Mouse (Mus musculus) spleen, adult 18-20 months (tissue): ENCODE measurements at regions not wholly inside any gene's neighbourhood (a gene's known extent, or its start where the extent isn't known, plus 50 kb on each side); places are given as distances from the start of the nearest gene placed in this dataset.

Experiments used
- DNase-seq, 2 experiments: peaks; one replicate each; pipeline ENCODE4 v3.0.0; 2022; ENCODE audit warnings: mixed read lengths in 2 of 2

DNA sequence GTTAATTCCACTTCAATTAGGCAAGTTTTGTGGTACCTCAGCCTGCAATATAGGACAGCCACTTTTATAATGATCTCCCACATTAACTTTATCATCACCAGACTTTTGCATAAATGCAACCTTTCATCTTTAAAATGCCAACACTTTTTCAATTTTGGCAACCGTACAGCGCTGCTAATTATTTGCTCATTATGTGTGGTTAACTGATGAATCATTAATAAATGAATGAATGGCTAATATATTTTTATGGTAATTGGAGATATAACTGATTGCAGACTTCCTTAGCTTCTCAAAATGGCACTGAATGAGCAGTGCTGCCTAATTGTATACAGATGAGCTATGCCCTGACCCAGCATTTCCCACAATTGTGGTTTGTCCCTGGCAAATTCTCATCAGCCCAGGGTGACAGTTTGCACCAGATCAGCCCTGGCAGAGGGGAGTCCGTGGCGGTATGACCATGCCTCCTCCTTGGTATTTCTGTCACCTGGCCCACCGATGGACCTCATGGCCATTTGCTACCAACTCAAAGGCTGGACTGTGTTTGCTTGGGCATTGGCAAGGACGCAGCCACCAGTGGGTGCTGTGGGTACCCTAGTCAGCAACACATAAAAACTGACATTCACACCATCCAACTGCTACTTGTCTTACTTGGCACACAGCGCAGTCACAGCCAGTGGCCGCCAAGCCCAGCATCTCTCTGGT, 173.7 kb upstream of the Lmo4 start:
- no peak for DNase-seq

DNA sequence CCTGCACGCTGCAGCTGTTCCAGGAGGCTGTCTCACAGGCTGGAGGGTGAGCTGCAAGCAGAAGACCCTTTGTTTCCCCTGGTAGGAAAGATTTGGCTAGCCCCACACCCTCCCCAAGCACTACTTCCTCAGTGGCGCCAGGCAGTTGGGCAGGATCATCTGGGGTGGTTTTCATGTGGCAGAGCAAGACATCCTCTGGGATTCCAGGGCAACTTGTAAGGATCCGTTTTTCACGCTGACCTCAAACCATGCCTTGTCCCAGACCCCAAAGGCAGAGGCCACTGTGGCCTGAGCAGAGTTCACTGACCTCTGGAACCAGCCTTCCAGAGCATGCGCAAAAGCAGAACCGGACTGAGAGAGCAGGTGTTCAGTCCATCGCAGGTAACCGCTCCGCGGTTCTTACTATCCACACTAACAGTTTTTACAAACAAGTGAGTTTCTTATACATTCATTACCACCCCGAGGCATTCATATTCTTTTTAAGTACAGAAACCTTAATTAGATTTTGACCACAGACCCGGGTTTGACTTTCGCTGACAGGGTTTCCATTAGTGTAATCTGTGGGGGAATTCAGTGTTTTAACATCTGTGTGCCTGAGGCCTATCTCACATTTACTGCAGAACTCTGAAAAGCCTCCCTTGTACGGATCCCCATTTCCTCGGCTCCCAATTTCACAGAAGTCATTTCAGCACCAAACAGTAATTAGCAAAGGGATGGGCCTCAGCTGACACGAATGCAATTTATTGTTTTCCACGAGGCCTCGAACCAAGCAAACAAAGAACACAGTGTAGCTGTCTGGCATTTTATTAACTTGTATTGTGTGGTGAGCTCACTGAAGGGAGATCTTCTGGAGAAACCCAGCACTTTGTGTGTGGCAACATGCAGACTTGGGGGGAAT, 172.9 kb upstream of the Lmo4 start:
- DNase-seq: no peak

DNA sequence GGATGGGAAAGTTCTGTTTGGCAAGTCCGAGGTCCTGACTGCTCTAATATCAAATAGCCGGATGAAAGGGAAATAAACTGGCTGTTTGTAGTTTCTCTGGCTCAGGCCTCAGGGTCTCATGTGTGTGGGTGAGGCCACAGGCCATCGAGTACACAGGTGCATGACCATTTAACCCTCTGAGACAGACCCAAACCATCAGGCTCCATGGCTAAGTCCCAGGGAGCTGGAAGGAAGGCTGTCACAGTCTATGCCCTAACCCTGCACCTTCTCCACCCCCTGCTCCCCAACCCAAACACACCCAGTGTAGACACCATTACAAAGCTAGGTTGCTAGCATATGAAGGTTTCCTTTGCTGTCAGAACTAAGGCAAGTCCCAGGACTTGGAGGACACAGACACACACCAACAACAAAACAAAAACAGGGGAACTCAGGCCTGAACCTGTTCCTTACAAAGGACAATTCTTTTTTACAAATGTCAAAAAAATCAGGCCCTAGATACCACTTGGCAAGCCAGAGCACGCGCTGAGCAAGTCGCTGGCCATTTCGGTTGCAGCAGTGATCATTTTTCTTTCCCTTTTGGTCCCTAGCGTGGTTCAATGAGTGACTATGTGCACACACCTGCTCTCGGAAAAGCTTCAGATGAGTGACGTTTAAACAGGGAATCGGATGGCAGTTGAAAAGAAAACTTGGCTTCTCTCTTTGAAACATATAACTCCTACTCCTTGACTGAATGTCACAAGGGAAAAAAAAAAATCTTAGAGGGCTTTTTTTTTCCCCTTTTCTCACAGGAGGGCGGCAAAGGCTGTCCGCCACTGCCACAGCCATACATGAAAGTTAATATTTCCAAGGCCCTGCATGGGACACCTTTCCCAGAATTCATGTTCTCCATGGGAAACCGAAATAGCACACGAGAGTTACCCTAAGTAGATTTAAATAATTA, 171.7 kb upstream of the Lmo4 start:
- no peak for DNase-seq

DNA sequence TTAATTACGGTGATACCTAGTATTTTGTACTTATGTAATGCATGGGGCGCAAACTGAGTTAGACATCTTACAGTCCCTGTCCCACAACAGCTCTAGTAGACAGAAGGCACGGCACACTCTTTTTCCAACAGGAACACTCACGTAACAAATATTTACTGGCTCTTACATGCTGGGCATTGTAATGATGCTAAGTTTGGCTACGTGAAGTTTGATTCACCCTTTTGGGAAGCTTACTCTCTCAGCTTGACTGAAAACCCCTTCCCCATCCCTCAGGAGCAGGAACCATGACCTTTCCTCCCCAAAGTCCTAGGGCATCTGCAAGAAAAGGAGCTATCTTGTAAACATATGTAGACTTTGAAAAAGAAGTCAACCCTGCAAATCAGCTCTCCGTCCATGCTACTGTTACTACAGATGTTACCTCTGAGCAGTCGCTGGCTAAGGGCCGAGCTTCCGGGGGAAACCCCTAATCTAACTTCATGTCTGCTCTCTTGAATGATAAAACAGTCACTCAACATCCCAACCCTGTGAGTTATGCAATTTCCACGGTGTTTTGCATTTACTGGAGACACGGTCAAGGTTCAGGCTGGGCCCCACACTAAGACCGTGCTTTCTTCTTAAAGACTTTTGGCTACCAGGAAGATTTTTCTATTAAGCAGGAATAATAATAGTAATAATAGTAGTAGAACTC, 170.8 kb upstream of the Lmo4 start:
- DNase-seq: no peak

DNA sequence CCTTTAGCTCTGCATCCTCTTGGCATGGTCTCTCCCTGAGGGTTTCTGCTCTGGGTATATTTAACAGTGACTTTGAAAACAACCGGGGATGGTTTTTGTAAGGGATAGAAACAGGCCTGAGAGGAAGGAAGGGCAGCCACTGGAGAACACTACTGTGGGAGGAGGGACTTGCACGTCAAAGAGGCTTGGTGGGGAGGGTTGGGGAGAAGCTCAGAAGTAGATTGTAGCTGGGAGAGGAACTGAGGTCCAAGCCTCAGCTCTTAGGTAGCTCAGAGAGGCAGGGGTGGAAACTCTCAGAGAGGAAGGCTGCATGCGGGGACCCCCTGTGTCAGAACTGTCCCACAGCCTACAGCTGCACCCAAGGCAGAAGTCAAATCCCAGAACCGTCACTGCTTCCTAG, 163.3 kb upstream of the Lmo4 start:
- DNase-seq: no peak

DNA sequence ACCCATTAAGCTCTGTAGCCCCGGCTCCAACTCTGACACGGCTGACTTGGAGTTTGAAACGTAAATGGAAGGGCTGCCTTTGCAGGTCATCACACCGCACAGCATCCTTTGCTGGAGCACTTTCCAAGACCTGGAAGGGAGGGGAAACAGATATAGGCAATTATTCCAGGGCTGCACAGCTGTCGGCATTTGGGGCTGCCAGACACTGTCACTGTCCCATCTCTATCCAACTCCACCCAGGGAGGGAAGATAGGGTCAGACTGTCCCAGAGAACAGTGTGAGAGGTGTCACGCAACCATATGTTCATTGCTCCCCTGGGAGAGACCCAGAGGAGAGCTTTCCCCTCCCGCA, 162.7 kb upstream of the Lmo4 start:
- no peak for DNase-seq

DNA sequence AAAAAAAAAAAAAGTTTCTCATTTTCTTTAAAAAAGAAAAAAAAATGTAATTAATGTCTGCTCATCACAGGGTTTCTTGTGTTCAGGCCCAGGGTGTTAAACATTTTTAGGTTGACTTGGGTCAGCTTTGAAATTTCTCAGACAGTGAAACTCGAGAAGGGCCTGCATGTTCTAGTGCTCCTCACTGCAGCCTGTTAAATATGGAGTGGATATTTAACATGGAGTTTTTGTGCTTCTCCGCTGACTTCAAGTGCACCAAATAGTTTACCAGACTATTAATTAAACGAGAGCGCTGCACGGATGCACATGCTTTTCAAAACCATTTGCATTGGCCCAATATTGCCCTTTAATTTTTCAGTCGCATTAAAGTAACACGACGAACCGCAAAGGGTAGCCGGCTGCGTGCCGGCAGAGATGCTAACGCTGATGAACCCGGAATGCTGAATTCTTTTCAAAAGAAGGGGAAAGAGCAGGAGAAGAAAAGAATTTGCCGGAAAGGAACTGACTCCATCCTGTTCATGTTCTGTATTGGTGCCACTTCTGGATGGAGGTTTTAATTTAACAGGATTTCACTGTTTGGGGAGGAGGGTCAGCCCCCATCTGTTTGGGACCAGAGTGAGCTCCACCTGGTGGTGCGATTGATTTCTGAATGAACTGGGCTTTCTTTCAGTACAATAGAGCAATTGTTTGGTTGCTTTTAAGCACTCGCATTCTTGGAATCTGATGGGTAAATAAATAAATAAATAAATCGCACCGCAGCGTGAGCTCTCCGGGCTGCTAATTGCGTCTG, 162.2 kb upstream of the Lmo4 start:
- no peak for DNase-seq

DNA sequence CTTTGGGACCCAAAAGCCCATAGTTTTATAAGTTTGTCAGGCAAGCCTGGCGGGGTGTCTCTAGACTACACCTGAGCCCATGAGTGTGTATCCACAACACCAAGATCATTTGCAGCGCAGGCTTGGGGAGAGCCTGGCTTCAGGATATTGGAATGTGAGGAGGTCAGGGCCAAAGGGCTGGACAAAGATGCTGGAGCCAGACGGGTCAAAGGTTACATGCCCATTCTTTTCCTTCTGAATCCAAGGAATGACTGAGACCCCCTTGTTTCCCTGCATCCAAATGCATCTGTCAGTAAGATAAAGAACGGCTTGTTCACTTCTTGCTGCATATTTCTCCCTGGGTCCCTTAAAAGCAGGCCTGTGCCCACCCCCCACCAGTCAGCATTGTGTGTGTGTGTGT, 160.9 kb upstream of the Lmo4 start:
- no peak for DNase-seq

DNA sequence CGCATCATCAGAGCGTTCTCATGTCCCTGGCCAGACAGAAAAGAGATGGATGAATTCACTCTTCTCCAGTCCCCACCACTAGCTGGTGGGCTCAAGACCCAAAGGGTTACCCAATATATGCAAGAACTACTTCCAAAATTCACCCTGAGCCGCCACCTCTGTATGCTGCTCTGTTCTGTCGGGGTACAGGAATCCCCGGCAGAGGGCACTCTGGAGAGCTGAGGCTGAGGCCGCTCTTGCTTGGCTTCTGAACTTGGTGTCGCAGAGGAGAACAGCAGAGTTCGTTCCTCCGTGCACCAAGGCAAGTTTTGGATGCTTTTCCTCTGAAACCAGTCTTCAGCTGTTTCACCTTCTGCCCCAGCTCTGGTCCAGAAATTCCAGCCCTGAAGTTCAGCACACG, 157.5 kb upstream of the Lmo4 start:
- DNase-seq: peak; percentile 19 to 56

DNA sequence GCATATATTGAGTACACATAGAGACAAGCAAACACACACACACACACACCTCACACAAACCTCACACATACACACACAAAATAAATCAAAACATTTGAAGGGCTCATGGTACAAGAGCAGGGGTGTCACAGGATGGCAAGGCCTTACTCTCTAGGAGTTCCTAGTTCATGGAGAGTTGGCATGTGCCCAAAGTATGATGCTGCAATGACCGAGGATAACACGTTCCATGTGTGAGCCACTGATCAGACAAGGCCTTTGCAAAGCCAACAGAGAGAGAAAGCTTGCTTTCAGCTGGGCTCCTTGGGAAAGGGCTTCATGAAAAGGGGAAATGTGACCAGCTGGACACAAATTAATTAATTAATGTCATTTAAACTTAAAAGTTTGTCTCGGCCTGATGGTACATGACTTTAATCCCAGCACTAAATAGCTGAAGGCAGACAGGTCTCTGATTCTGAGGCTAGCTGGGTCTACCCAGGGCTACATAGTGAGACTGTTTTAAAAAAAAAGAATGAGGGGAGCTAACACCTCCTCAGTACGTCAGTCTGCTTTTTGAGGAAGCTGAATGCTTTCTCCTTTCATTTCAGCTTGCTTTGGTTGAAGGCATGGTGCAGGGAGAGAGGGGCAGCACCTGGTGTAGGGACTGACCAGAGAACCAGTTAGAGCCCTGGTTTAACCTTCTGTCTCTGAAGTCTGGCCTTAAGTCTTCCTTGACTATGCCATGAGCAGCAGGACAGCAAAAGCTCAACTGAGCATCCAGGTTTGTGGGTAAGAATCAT, 156.4 kb upstream of the Lmo4 start:
- no peak for DNase-seq

DNA sequence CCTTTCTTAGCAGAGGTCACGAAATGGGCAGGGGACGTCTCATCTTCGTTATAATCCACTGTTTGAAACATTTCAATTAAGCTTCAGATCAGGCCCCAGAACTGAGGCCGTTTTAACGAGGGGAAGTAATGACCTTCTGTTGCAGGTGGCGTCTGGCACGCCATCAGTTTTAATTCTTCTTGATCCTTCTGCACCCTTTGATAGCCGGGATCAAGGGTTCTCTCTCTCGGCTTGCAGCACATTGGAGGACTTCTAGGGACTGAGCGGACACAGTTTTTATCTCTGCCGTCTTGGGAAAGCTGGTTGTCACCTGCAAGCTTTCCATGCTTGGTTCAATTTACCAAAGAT, 151.9 kb upstream of the Lmo4 start:
- DNase-seq: no peak

DNA sequence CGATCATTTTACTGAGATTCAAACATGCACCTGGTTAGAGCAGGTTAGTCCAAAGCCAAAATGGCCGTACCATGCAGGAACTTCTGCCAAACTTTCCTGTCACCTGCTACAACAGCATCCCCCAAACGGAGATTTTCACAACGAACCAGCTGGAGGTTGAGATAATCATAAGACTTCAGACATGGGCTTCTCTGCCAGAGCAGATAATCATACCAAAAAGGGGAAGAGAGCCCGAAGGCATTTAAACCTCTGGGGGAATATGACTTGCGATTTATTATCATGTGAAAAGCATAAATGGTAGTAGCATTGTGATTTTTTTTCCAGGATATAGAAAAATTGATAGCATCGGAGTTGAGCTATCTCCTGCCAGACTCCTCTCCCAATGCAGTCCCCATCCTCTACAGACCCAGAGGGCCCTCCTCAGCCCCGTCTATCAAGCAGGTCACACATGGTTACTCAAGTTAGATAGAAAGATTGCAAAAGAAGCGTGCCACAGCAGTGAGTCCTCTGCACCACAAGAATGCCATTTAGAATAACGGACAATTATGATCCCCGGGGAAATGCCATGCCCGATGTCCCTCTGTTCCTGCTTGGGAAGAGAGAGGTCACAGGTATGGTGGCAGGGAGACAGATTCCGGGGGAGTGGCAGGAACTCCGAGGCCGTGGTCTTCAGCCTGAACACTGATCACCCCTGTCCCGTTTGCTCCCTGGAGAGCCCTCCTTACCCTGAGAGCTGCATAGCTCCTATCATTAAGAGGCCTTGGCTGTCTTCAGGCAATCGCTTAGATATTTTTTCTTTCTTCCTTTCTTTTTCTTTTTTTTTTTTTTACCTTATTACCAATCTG, 151.3 kb upstream of the Lmo4 start:
- no peak for DNase-seq

DNA sequence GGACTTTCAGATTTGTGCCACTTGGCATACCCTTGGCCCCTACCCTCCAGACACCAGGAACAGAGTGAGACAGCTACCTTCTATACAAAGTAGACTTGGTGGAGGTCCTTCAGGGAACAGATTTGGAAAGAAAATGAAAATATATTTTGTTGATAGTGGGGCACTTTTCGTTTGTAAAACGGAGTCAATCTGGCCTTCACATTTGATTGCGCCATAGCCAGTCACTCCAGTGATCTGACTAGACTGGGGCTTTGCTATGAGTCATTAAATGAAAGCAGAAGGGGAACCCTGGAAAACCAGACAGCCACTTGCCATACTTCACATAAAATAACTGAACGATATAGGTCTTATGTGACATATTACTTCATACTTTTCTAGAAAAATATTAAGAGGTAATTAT, 147.5 kb upstream of the Lmo4 start:
- no peak for DNase-seq

DNA sequence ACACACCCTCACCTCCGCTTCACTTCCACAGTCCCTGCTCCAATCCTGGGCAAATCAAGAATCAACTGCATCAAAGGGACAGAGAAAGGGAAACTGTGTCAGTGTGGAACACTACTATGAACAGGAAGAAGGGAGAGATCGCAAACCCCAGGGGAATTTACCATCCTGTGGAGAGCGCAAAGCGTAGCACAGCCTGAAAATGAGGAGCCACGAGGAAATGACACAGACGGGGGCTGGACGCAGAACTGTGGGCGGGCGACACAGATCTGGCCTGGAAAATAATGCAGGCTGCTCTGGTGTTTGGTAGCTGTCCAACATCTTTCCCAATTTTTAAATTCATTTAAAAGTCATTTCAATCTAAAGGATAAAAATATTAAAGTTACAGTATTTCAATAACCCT, 143.4 kb upstream of the Lmo4 start:
- DNase-seq: no peak

DNA sequence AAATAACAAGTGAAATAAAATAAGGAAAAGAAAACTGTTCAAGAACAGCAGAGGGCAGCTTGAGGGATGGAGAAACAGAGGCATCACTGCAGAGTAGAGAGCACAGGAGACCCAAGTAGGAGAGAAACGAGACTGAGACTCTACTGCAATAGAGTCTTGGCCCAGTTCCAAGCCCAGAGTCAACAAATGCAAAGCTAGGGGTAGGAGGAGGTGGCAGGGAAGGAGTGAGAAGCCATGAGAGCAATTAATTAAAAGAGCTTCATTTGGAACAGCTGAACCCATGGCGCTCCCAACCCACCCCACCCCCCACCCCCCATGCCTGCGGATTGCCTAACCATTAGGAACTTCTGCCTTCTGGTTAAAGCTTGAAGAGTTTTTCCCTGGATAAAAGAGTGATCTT, 130.2 kb upstream of the Lmo4 start:
- DNase-seq: no peak

DNA sequence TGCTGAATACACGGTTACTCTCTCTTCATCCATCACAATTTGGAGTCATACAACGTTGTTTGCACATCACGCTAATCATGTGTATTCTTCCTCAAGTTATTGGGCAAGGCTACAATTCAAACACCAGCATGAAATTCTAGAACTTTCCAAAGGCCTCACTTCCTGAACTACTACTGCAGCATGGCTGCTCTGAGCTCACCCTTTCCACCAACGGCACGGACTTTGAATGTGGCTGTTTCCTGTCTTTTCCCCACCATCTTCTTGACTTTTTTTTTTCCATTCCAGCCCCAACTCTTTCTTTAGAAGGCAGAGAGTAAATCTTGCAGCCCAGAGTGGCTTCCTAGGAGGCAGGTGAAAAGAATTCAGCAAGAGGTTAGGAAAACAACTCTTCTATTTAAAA, 129.2 kb upstream of the Lmo4 start:
- no peak for DNase-seq

DNA sequence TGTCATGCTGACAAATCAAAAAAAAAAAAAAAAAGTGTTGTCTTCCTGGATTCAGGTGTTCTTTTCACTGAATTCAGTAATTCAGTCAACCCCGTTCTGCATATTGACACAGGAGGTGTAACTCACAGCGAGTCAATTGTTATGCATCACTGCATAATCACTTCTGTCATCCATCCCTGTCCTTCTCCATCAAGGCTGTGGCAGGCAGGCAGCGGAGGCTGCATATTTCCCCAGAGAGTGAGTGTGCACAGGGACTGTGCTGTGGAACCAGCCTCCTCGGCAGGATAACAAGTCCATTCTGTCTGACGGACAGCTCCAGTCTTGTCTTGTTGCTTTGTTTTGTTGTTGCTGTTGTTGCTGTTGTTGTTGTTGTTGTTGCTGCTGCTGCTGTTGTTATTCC, 127.3 kb upstream of the Lmo4 start:
- no peak for DNase-seq

DNA sequence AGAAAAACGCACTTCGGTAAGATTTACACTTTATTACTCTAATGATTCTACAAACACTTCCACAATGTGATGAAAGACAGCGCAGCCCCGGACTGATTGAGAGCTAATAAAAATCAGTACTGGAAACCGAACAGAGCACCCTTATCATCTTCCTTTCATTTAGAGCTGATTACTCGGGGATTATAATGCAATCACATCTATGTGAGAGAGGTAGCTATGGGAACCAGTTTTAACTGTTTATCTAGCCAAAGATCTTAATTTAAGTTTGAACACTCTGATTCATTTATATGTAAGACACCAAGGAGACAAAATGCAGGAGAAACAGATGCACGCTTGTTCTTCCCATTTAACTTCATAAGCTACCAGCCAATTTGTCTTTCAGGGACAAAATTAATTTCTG, 124.1 kb upstream of the Lmo4 start:
- DNase-seq: no peak

DNA sequence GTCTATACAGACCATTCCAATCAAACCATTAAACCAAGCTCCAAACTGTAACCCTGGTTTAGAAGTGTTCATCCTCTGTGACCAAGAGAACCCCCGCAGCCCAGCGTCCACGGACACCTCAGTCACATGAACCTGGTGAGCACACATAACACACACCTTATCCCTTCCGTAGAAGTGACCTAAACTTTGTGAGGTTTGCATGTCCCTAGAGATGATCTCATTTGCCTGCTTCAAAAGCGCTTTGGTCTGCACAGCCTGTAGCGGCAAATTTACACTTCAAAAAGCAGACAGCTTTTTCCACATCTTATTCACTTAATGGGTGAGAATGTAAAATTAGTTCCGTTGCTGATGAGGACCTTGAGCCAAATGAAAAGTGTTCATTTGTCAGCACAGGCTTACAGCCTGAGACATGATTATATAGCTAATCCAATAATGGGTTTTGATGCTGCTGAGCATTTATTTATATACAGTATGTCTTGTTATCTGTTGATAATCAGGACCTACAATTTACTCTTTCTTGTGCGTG, 122.3 kb upstream of the Lmo4 start:
- DNase-seq: no peak

DNA sequence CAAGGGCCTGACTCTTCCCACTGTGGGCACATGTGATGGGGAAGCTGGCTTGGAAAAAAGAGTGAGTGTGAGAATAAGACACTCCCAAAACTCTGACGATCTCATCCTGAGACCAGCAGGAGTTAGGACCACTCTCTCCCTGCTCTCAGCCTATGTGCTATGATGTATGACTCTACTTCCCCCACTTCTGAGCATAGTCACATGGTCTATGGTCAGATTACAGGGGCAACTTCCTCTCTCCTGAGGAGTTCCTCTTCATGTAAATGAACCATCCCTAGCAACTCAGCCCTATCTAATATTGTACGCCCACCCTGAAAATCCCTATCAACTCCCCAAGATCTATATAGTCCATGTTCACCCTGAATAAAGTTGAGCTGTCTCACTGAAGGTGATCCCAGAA, 120.0 kb upstream of the Lmo4 start:
- DNase-seq: no peak
